In the genomic region with DNA sequence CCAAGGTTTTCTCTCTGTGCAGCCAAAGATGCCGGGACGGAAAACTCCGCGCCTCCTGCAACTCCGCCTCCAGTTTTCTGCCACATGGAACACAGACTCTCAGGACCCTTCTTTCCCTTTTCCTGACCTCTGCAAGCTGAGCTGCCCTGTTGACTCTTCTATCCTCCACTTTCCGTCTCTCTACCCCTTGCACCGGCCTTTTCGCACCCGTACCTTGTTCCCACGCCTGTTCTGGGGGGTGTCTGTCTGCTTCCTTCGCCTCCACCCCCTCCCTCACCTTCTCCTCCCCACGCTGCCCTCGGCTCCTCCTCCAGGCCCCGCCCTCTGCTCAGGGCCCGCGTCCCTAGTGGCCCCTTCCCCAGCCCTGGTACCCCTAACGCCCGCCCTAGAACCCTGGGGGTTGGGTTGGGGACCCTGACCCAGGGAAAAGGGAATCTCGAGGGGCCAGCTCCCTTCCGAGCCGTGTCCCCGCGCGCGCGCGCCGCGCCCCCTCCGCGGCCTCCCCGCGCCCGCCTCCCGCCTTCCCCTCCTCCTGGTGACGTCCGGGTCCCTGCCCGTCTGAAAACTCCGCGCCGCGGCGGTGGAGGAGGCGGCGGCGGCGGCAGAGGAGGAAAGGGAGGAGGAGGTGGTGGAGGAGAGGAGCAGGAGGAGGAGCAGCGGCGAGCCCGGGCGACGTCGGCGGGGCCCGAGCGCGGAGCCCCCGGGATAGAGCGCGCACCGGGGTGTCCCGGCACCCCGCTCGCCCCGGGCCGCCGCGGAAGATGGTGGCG, we compare ENCODE assay signal across 8 mouse cellular contexts. TPM values are rescaled to one million over a fixed set of nuclear protein-coding genes. Genes with fewer than 3 reads are reported as not detected.
DNase-seq lines count a peak whose midpoint lies in the region; ATAC-seq and TF ChIP-seq lines count a peak whose summit lies in the region.

A gene (plus strand): TSS at position 562 of the 770 bp plus-strand sequence.

- no peaks in the 10 kb centered on the region for H3K36me3 ChIP-seq in forebrain, embryonic 16.5 days (ENCODE audit: control insufficient read depth, insufficient read depth)
- no peaks in the 10 kb centered on the region for H3K36me3 ChIP-seq in lung, embryonic 14.5 days (ENCODE audit: insufficient read depth)

- peak; percentile 75 for DNase-seq in heart, postnatal 25 days (ENCODE audit: low spot score)
- DNase-seq in layer of hippocampus, adult 2 months (ENCODE audit: low spot score in 2 of 2) = peak; percentile 78 to 81
- peak; percentile 84 for DNase-seq in lung, embryonic 14.5 days
- peak; percentile 78 for DNase-seq in testis, postnatal 14 days (ENCODE audit: low spot score)

- peak within 1 kb of the TSS; percentile 92 for H3K4me2 ChIP-seq in forebrain, embryonic 16.5 days (ENCODE audit: low read length)
- H3K4me2 ChIP-seq in lung, embryonic 14.5 days = peak within 1 kb of the TSS; percentile 90

- H3K9me3 ChIP-seq in forebrain, embryonic 16.5 days (ENCODE audit: control insufficient read depth, low read length) = no peaks in the 10 kb centered on the region
- no peaks in the 10 kb centered on the region for H3K9me3 ChIP-seq in lung, embryonic 14.5 days (ENCODE audit: low read depth, low read length)

- peak within 1 kb of the TSS; percentile 82 for H3K27ac ChIP-seq in forebrain, embryonic 16.5 days (ENCODE audit: low read length)
- peak within 1 kb of the TSS; percentile 92 for H3K27ac ChIP-seq in layer of hippocampus, adult 2 months
- peak within 1 kb of the TSS; percentile 63; the same call in 1 of the 2 replicates for H3K27ac ChIP-seq in lung, embryonic 14.5 days (ENCODE audit: low read depth)

- no peak for TF ChIP-seq CTCF in layer of hippocampus, adult 2 months (conservative IDR thresholded peaks at IDR 0.05)
- TF ChIP-seq CTCF in lung, embryonic 14.5 days (IDR thresholded peaks at IDR 0.05; ENCODE audit: low read depth) = no peak

- peaks cover 30% of the 10 kb centered on the region for H3K4me1 ChIP-seq in forebrain, embryonic 16.5 days (replicated peaks; ENCODE audit: control insufficient read depth, insufficient read depth, low read length)
- H3K4me1 ChIP-seq in lung, embryonic 14.5 days (ENCODE audit: insufficient read depth) = peaks cover 5% of the 10 kb centered on the region; the same call in 1 of the 2 replicates

- peak; percentile 81 for ATAC-seq in CD4-positive, CD25-positive, alpha-beta regulatory T cell, adult 4 months
- ATAC-seq in cerebellum, adult (ENCODE audit: insufficient number of reproducible peaks, low FRiP score, low TSS enrichment) = peak; percentile 65
- peak; percentile 91 for ATAC-seq in forebrain, embryonic 16.5 days
- peak; percentile 79 for ATAC-seq in lung, embryonic 14.5 days (ENCODE audit: insufficient read depth)
- peak; percentile 45; the same call in 1 of the 2 replicates for ATAC-seq in neutrophil, adult 5-6 weeks (ENCODE audit: extremely low read depth, insufficient number of reproducible peaks, low FRiP score, poor library complexity, severe bottlenecking)

- under 1% methylated on average over 53 of the region's 69 CpGs for WGBS in forebrain, embryonic 16.5 days
- under 1% methylated on average over 66 of the region's 69 CpGs for WGBS in lung, embryonic 14.5 days

- no peaks in the 10 kb centered on the region for H3K27me3 ChIP-seq in forebrain, embryonic 16.5 days (replicated peaks; ENCODE audit: control insufficient read depth, insufficient read depth, low read length)
- H3K27me3 ChIP-seq in lung, embryonic 14.5 days (ENCODE audit: insufficient read depth, low read length) = peaks cover 19% of the 10 kb centered on the region; the same call in 1 of the 2 replicates

- H3K4me3 ChIP-seq in forebrain, embryonic 16.5 days (replicated peaks; ENCODE audit: low read length) = peak within 1 kb of the TSS; percentile 76
- peak within 1 kb of the TSS; percentile 71 for H3K4me3 ChIP-seq in layer of hippocampus, adult 2 months
- peak within 1 kb of the TSS; percentile 73 for H3K4me3 ChIP-seq in lung, embryonic 14.5 days (ENCODE audit: low read depth, low read length)

- peak within 1 kb of the TSS; percentile 86 for H3K9ac ChIP-seq in forebrain, embryonic 16.5 days (replicated peaks; ENCODE audit: low read depth, low read length)
- peak within 1 kb of the TSS; percentile 67 for H3K9ac ChIP-seq in lung, embryonic 14.5 days

- intact Hi-C loops in heart, postnatal 25 days (cut with DNase I) = loop anchor here (5.0 to 10.0 kb wide), 5 partner anchors 82 to 724 kb away; no protein-coding TSS in a partner anchor

RNA-seq across cellular contexts. Expression of the gene that starts here (rescaled TPM):
- 1 to 10 TPM; 2.7 to 3.0 TPM for polyA plus RNA-seq in CD4-positive, CD25-positive, alpha-beta regulatory T cell, adult 4 months (2017; shearing (Covaris generic))
- 2.4 and 2.6 TPM in 2 replicates for polyA plus RNA-seq in forebrain, embryonic 16.5 days (2015; fragmentation: Nextera tagmentation; extraction: Ambion mirVana)
- 1 to 10 TPM; 2.8 to 3.2 TPM for total RNA-seq in heart, postnatal 25 days (2021)
- total RNA-seq in layer of hippocampus, adult 2 months (2021) = 10 to 100 TPM; 43.5 to 43.9 TPM
- polyA plus RNA-seq in lung, embryonic 14.5 days (2014; fragmentation: Nextera tagmentation; extraction: Ambion mirVana) = 1.0 and 1.3 TPM in 2 replicates
- total RNA-seq in neutrophil, adult 5-6 weeks (2017) = 118 and 138 TPM in 2 replicates

Comparison
In these comparisons a context has a peak if more than half of its experiments do, and no peak if none do; other contexts are left out.
1. Peak in every context shown above with its lines: DNase-seq, ATAC-seq, H3K4me3 ChIP-seq and H3K27ac ChIP-seq.
2. RNA of the gene that starts here (total RNA-seq): 118 to 138 TPM in neutrophil, adult 5-6 weeks and 43.5 to 43.9 TPM in layer of hippocampus, adult 2 months; 2.8 to 3.2 TPM in heart, postnatal 25 days; every median in the first group is over 10 times any median in the second.